Mouse (Mus musculus) C2C12 (cell line): ENCODE measurements at regions not wholly inside any gene's neighbourhood (a gene's known extent, or its start where the extent isn't known, plus 50 kb on each side); places are given as distances from the start of the nearest gene placed in this dataset.

Source experiments
- CTCF ChIP-seq: IDR thresholded peaks from one replicate; pipeline ENCODE4 v1.5.1; 2011; ENCODE audit not compliant: control insufficient read depth, insufficient read depth, insufficient read length
- MYOD1 ChIP-seq: IDR thresholded peaks from one replicate; pipeline ENCODE4 v1.6.1; 2011; ENCODE audit warnings: low read depth; ENCODE audit not compliant: control insufficient read depth, insufficient read length
- USF1 ChIP-seq: IDR thresholded peaks from one replicate; pipeline ENCODE4 v1.6.1; 2011; ENCODE audit warnings: low read depth, mild to moderate bottlenecking, control low read depth, moderate library complexity

- TF ChIP-seq USF1 (no peak), CTCF (no peak), MYOD1 (no peak)
These were observed 105.3 kb upstream of the Mgme1 start for GRCm38 (mm10) chr2:144164986-144165821.
